Mouse (Mus musculus): ENCODE measurements around the gene Gm17571.

The Gm17571 gene

DNA sequence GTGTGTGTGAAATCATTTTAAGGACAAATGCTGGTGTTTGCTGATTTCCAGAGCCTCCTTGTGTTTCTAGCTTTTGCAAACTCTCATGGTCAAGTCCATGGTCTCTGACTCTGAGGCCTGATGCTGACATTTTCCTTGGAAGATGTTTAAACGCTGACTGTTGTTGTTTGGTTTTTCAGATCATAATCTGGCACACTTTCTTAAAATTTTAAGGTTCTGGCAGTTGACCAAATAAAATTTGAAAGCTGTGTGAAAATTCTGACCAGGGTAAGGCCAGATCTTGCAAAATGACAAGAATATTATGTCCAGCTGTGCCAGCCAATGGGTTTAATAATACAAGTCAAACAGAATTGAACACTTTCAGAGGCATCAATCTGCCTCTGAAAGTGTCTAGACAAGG is 8.7 kb upstream of the Gm17571 start:
- DNase-seq (ENCODE audit: low spot score in 2 of 2): no peak

DNA sequence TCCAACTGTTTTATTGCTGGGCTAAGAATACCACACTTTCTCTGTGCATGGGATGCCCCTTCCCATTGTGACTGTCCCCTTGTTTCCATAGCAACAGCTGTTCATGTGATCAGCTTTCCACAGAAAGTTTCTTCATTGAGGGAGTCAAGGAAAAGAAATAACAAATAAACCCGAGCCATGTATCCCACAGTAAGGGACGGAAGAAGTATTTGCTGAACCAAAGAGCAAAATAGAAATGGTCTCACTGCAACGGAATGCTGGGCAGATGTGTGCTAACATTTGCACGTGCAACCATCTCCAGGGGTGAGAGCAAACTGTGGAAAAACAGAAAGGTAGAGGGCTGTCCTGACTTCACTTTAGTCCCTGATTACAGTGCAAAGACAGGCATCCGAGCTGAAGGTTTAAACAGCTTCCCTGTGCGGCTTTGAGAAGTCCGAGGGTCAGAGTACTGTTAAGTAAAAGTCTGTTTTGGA is 8.1 kb upstream of the Gm17571 start:
- no peak for DNase-seq (ENCODE audit: low spot score in 2 of 2)

DNA sequence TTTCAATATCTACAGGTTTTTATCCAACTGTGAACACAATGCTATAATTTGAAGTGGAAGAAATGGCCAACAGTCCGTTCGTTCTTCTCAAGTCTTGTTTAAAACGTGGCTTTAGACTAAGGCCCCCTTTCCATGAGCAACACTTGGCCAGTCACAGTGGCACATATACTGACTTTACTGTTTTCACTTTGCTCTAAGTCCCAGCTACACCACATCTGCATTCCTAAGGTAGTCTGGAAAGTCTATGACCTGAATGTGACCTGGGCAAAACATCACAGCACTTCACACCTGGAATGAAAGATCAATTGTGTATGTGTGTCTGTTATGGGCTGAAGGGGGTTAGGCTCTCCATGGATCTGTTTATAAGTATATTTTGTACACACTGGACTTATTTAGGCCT is 2.2 kb upstream of the Gm17571 start:
- DNase-seq (ENCODE audit: low spot score in 2 of 2): no peak

- DNase-seq (ENCODE audit: low spot score in 2 of 2): no peak
These were observed 317 bp downstream of the Gm17571 start for GRCm38 (mm10) chr9:13446236-13446635.

DNA sequence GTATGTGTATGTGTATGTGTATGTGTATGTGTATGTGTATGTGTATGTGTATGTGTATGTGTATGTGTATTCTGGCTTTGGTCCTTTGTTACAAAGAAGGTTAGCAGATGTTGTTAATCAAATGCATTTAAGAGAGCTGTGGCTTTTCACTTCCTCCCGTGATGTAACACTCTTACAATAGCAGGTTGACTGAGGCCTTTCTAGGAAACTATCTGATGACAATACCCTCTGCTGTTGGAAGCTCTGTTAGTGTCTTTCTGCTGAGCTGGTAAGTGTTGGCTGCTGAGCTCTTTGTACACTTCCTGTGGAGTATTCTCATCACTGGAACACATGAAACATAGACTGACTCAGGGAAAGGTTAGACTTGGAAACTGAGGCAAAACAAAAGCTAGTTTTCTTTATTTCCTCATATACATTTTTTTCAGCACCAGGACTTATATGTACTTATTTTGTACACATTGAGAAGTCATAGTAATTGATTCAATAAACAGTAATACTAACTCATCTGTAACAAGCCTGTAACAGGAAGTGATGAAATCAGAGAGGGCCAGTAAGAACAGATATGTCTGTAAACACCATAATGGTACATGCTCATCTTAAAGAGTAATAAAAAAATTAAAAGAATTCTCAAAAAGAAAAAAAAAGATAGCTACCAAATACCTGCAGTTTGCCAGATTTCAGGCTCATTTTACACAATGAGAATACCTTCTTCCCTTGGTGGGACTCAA is 2.9 kb downstream of the Gm17571 start:
- DNase-seq (ENCODE audit: low spot score in 2 of 2): peak; percentile 37 to 57

DNA sequence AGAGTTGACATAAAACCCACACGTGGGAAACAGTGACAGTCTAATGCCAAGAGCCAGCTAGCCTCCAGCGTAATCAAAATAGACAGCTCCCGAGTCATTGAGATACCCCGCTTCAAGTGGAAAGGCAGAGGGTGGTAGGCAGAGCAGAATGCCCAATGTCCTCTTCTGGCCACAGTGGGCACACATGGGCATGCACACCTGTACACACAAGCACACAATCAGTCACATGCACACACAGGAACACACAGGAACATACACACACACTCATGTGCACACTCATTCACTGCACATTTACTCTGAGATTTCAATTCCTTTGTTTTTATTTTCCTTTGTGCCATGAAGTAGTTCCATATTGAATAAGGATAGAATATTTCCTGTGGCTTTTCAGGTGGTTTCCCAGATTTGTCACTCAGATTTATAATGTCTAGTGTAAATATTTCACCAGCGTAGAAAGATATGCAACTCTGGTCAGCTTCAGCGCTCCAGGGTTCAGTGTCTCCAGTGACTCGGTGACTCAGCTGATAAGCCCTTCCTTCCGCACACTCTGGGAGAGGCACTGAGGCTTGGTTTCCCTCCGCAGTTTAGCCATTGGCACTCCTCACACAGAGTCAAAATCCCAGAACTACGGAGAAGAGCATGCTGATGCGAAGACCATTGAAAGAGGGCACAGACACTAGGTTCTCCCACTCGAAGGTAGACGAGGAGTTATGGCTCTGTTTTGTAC is 4.4 kb downstream of the Gm17571 start:
- no peak for DNase-seq (ENCODE audit: low spot score in 2 of 2)

- DNase-seq (ENCODE audit: low spot score in 2 of 2): no peak
These were observed 5.6 kb downstream of the Gm17571 start for GRCm38 (mm10) chr9:13440911-13441310.

DNA sequence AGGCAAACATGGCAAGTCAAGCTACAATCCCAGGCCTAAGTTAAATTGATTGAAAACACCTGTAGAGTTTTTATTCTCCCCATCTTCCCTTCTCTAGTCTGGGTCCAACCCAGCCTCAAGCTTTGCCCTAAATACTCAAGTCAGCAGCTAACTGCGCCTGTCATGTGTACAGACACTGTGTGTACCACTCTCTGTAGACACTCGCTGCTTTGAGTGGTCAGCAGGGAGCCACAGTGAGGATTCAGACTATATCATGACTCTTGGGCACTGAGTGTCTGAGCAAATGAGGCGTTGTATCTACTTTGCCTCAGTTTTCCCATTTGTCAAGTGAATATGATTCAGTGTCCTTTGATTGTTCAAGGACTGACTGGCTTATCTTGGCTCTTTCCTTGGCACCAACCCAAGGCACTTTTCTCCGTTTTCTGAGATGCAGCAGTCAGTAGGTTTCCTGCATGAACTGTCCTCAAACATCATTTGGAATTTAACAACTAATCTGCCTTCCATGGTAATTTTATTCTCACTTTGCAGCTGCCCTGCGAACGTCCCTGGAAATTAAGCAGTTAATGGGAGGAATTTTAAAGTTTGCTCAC is 13.0 kb downstream of the Gm17571 start:
- DNase-seq (ENCODE audit: low spot score in 2 of 2): no peak

DNA sequence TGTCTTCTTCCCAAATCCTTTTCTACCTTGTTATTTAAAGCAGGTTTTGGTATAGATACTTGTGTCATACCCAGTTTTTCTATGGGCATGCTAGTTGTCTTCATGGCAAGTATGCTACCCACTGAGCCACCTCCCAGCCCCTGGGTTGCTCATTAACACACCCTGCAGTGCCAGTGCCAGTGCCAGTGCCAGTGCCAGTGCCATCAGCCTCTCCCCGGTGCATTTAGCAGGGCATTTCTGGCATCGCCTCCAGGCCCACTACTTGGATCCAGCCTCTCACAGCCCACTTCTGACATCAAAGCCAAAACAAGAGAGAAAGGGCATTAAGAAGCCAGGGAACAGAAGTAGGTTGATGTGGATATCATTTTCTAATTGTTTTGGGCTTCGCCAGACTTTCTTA is 14.9 kb downstream of the Gm17571 start:
- no peak for DNase-seq (ENCODE audit: low spot score in 2 of 2)

DNA sequence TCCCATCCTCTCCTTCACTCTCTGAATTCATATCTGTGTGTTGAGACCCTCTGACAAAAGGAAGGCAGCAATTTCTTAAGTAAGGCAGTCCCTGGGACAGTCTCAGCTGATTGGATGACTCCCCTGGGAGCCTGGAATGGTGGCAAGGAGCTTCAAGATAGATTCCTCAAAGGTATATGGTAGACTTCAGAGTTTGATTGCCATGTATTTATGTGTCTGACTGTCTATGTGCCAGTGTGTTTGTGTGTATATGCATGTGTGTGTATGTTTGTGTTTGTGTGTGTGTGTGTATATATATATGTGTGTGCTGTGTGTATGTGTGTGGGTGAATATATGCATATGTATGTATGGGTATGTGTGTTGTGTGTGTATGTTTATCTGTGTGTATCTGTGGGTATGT is 15.8 kb downstream of the Gm17571 start:
- no peak for DNase-seq (ENCODE audit: low spot score in 2 of 2)

DNA sequence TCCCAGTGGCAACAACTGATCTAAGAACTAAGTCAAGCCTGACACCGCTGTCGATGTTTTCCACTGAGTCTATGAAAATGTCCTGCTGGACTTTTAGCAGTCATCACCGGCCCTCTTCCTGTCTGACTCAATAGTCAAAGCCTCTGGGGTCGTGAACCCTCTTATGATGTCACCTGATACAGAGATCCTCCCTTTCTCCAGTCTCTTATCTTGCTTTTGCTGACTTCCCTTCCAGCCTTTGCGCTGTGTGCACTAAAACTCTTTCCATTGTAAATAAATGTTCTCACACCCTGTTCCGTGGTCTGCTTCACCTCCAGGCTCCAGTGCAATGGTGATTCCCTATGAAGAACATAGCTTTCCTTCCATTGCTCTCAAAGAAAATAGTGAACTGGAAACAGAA is 16.3 kb downstream of the Gm17571 start:
- DNase-seq (ENCODE audit: low spot score in 2 of 2): no peak

- no peak for DNase-seq (ENCODE audit: low spot score in 2 of 2)
These were observed 17.0 kb downstream of the Gm17571 start for GRCm38 (mm10) chr9:13429477-13430125.

DNA sequence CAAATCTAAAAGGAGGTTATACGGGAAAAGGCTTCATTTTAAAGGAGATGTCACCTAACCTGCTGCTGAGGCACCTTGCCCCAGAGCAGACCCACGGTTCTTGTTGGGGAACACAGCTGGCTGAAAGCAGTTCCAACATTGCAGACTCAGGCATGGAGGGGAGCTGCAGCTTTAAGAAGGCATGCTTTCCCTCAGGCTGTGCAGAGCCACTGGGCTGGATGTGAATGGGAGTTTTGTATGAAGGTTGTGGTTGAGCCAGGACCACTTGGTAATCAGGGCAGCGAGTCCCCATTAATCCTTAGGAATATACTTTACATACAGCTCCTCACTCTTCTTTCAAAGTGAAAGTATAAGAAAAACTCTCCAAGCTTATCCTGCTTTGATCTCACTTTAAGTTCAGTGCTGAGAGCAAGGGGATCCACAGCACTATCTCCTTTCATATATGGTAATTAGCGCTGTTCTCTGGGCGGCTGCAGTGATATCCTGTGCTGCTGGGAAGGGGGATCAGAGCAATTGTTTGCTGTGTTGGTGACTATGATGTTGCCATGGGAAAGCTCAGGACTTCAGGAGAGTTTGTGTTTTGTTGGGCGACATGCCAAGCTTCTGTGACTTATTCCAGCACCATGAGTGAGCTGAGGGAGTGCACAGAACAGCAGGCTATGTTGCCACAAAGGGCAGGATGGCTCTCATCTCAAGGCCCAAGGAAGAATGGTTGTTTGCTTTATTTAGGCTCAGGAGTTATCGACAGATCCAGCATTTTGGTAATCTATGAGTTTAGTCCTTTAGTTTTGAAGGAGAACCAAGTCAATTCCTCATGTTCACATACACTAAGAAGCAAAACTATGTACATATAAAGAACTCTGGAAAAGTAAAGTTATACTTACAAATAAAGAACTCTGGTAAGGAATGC is 21.3 kb downstream of the Gm17571 start:
- no peak for DNase-seq (ENCODE audit: low spot score in 2 of 2)

DNA sequence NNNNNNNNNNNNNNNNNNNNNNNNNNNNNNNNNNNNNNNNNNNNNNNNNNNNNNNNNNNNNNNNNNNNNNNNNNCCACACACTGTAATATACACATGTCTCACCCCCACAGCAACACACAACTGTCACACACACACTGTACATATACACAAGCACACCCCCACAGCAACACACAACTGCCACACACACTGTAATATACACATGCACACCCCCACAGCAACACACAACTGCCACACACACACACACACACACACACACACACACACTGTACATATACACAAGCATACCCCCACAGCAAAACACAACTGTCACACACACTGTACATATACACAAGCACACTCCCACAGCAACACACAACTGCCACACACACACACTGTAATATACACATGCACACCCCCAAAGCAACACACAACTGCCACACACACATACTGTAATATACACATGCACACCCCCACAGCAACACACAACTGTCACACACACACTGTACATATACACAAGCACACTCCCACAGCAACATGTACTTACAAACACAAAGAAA is 32.3 kb downstream of the Gm17571 start:
- DNase-seq (ENCODE audit: low spot score in 2 of 2): no peak
